Mouse (Mus musculus): ENCODE measurements around the gene Atp6ap1l.
"Not testable (repeated sequence)": the region's sequence is repeated elsewhere in the genome, so short reads cannot be mapped to it uniquely, and the experiment has no call there.

The Atp6ap1l gene

GRCm38 (mm10) chr13:90905176-90905575 is at the start of gene Atp6ap1l:
Gene Atp6ap1l, minus strand, starts transcription at chr13:90905355.
- DNase-seq (ENCODE audit: extremely low spot score, low read depth, low spot score) = no peak

DNA sequence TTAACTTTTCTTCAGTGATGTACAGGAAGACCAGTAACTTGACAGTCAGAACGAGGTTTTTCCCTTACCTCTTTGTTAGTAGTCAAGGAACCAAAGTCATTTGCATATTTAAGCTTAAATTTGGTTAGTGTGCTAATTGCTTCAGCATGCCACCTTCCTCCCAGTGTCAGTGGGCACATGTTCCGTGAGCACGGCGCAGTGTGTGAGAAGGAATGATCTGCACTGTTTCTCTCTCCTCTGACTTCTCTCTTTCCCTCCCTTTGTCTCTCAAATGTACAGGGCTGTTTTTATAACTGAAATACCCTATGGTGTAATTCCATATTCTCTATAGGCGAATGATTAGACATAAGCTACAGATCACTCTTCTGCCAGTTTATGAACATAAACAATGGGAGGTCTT is 34.4 kb upstream of the Atp6ap1l start:
- no peak for DNase-seq (ENCODE audit: extremely low spot score, low read depth, low spot score)

DNA sequence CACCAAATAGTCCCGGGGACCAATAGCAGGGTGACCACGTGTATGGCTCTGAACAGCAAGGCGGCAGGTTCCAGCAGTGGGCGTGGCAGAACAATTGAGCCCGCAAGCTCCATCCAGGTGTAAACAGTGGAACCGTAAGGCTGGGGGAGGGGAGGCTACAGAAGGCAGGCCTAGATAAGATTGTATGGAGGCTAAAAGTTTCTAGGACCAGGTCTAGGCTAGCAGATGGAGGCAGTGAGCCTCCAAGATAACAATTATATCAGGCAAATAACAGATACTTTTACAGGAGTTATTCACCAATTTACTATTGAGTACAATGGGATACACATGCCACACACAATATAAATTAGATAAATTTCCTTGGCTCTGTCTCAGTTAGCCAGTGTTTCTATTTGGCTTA is 34.0 kb upstream of the Atp6ap1l start:
- DNase-seq (ENCODE audit: extremely low spot score, low read depth, low spot score) = no peak

DNA sequence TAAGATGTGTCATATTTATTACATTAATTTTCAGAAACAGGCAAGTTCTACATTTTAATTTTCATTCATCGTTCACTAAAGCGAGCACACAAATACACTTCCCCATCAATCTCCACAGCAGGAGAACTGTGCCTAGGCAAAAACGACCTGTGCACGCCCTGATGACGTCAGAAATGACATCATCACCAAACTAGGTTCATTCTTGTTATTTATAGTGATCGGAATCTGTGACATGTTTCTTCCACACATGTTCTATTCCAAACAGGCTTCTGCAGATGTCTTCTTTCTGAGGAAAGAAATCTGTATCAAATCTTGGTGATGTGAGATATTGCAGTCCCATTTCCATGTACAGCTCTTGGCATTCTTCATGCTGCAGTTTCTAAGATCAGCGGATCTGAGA is 30.7 kb upstream of the Atp6ap1l start:
- DNase-seq (ENCODE audit: extremely low spot score, low read depth, low spot score) = no peak

DNA sequence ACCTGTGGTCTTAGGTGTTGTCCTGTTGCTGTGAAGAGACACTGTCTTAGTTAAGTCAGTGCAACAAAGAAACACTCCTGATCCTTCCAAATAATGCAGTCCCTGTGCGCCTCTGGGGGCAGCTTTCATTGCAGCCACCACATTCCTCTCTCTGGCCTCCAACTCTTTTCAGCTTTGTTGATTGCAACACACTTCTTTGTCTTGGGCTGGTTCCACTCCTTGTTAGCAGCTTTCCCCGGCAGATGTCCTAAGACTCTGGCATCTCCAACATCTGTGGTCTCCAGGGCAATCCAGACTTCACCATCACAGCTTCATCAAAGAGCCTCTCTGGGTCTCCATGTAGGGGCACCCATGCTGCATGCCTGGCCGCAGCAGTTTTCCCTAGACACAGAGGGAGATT is 28.1 kb upstream of the Atp6ap1l start:
- DNase-seq (ENCODE audit: extremely low spot score, low read depth, low spot score) = no peak

- DNase-seq (ENCODE audit: extremely low spot score, low read depth, low spot score) = peak; percentile 50
These were observed 24.7 kb upstream of the Atp6ap1l start for GRCm38 (mm10) chr13:90929847-90930246.

- not testable (repeated sequence) for DNase-seq (ENCODE audit: extremely low spot score, low read depth, low spot score)
These were observed 23.1 kb upstream of the Atp6ap1l start for GRCm38 (mm10) chr13:90928266-90928665.

- DNase-seq (ENCODE audit: extremely low spot score, low read depth, low spot score) = no peak
These were observed 21.9 kb upstream of the Atp6ap1l start for GRCm38 (mm10) chr13:90926938-90927633.

GRCm38 (mm10) chr13:90926125-90926765 is 21.1 kb upstream of the Atp6ap1l start:
- DNase-seq (ENCODE audit: extremely low spot score, low read depth, low spot score) = no peak

- DNase-seq (ENCODE audit: extremely low spot score, low read depth, low spot score) = no peak
These were observed 20.0 kb upstream of the Atp6ap1l start for GRCm38 (mm10) chr13:90925191-90925590.

- DNase-seq (ENCODE audit: extremely low spot score, low read depth, low spot score) = no peak
These were observed 18.9 kb upstream of the Atp6ap1l start for GRCm38 (mm10) chr13:90924072-90924471.

DNA sequence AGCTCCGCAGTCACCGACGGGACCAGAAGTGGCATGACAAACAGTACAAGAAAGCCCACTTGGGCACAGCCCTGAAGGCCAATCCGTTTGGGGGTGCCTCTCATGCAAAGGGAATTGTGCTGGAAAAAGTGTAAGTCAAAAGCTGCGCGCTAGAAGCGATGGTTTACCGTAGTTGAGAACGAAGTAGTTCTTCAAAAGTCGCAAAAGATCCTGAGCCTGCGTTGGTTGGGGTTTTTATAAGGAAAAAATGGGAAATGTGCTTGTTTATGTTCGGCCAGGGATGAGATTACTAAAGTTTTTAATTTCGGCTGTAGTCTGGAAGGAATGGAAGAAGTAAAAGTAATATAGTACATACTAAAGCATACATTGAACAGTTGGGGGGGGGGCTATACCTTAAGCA is 18.5 kb upstream of the Atp6ap1l start:
- not testable (repeated sequence) for DNase-seq (ENCODE audit: extremely low spot score, low read depth, low spot score)

- DNase-seq (ENCODE audit: extremely low spot score, low read depth, low spot score) = peak; percentile 95
These were observed 17.8 kb upstream of the Atp6ap1l start, which contains the start of gene Rps23 for GRCm38 (mm10) chr13:90922751-90923612. Gene Rps23, plus strand, starts transcription at chr13:90922958.

- no peak for DNase-seq (ENCODE audit: extremely low spot score, low read depth, low spot score)
These were observed 9.6 kb upstream of the Atp6ap1l start for GRCm38 (mm10) chr13:90914721-90915120.

DNA sequence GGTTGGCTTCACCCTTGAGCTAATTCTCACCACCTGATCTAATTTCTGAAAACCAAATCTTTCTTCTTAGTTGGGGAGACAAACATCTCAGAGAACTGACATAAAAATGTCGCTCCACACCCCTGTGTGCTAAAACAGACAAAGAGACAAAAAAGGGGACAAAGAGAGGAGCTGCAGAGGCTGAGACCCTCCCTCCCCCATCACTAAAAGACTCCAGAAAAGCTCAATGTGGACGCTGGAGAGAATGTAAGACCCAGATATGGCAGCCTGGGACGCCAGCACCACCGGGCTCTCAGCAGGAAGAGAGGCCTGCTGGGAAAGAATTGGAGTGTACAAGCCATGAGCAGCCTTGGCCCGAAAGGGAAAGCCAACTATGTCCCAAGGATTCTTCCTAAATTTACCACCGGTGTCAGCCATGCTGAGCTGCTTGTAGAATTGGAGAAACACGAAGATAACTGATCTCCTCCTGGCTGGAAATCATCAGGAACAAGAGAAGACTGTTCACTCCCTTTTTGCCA is 8.6 kb upstream of the Atp6ap1l start:
- DNase-seq (ENCODE audit: extremely low spot score, low read depth, low spot score) = no peak

GRCm38 (mm10) chr13:90912760-90913674 is 7.9 kb upstream of the Atp6ap1l start:
- DNase-seq (ENCODE audit: extremely low spot score, low read depth, low spot score) = no peak

GRCm38 (mm10) chr13:90907376-90907775 is 2.2 kb upstream of the Atp6ap1l start:
- no peak for DNase-seq (ENCODE audit: extremely low spot score, low read depth, low spot score)

DNA sequence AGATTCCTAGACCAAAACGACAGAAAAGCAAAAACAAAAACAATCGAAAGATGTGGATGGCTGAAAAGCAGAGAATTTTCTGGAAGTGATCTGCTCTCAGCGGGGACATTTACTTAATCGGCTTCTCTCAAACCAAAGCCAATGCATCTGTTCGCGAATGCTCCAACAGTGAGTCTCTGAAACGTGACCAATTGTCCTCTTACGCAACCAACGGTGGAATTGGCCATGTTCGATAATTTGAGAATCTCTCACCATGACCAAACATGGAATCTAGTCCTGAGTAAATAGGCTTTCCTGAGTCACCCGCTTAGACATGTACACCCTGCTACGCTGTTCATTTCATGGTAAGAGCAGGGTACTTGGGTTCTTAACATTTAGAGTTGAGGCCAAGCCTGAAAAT is 8.3 kb downstream of the Atp6ap1l start:
- no peak for DNase-seq (ENCODE audit: extremely low spot score, low read depth, low spot score)

DNA sequence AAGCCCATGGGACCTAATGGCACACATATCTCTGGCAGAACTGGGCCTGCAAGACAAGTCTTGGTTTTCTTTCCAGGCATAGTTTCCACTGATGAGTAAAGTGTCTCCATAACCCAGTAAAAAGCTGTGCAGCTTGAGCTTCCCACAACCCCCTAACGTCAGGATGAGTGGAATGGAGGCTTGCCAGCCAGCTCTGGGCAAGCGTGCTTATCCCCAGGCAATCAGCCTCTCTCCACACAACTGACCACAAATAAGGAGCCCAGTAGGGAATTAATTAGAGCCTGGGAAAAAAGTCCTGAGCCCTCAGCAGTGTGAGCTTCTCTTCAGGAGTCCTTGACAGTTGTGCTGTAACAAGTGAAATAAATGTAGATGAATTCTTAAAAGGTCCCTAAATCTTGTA is 9.1 kb downstream of the Atp6ap1l start:
- DNase-seq (ENCODE audit: extremely low spot score, low read depth, low spot score) = no peak

DNA sequence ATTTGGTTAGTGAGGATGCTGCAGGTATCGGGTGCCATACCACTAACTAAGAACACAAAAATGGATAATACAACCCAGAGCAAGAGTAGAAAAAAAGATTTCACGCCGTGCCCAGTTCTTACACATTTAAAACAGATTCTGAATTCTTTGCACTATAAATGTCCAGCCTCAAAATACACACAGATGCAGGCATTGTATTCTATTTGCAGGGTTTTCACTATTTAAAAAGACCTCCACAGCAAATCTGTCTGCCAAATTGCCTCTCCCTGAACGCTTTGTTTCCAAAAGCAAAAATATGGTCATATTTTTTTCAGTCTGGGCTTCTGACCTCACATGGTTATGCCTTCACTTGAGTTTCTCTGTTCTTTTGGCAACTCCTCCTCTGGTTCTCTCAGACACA is 10.3 kb downstream of the Atp6ap1l start:
- DNase-seq (ENCODE audit: extremely low spot score, low read depth, low spot score) = no peak
